Mouse (Mus musculus): ENCODE results near the gene Dll3. TPM values are rescaled to one million over a fixed set of nuclear protein-coding genes. Genes with fewer than 3 reads are reported as not detected.
"Not testable (repeated sequence)": the region's sequence is repeated elsewhere in the genome, so short reads cannot be mapped to it uniquely, and the experiment has no call there.

Dll3 gene
- polyA plus RNA-seq, 1 experiment, result 1.1 TPM

DNA sequence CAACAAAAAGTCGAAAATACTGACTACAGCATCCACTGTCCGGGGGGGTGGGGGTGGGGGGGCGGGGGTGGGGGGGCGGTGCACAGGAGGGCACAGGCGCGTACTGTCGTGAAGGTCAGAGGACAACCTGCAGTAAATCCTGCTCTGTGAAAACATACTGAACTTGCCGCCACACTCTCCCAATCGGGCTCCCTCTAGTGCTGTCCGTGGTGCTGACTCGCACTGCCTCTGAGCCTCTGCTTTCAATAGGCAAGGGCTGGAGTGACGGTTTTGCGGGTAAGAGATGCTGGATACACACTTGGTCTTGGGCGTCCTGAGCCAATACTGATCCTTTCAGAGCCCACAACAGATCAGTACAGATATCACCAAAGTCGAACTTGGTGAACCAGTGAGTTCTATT is 38.3 kb downstream of the Dll3 start:
- Histone ChIP-seq H3K36me3 (ENCODE audit: control insufficient read depth, insufficient read depth, low read length) (no peaks in the 10 kb centered on the region), H3K27me3 (ENCODE audit: control insufficient read depth, insufficient read depth, low read length) (no peaks in the 10 kb centered on the region), H3K4me3 (ENCODE audit: control insufficient read depth, insufficient read depth, low read length) (no peak overlapping the region), H3K4me1 (replicated peaks; ENCODE audit: control insufficient read depth, insufficient read depth, low read length) (peaks cover 4% of the 10 kb centered on the region; the same call in 1 of the 2 replicates), H3K27ac (ENCODE audit: control insufficient read depth, insufficient read depth, low read length) (no peak overlapping the region)
- 4% methylated on average over 15 of the region's 15 CpGs for whole genome bisulfite sequencing
- no peak for TF ChIP-seq CTCF (IDR thresholded peaks at IDR 0.05; ENCODE audit: borderline replicate concordance, control insufficient read depth, extremely low read depth, insufficient read depth, low read length, poor library complexity)
- no peak for TF ChIP-seq POLR2A (IDR thresholded peaks at IDR 0.05; ENCODE audit: control insufficient read depth, extremely low read depth, insufficient read depth, low read length, poor library complexity)
- peak; percentile 66 for DNase-seq

DNA sequence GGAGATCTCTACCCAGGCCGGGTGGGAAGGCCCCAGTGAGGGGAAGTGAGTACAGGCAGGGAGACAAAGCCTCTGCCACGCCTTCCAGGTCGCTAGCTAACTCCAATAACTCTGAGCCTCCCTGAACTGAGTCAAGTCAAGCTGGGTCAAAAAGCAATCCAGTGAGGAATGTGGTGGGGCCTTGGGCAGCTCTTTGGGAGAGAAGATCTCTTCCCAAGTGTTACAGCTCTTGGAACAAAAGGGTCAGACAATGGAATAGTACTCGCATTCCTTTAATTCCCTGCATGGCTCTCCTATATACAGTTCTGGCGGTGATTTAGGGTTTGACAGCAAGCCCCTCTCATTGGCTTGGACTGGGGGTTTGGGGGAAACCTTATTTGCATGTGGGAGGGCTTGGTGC is 39.2 kb downstream of the Dll3 start:
- H3K4me1 ChIP-seq (replicated peaks; ENCODE audit: control insufficient read depth, insufficient read depth, low read length), result no peaks in the 10 kb centered on the region
- no peaks in the 10 kb centered on the region for H3K27me3 ChIP-seq (ENCODE audit: control insufficient read depth, insufficient read depth, low read length)
- no peaks in the 10 kb centered on the region for H3K36me3 ChIP-seq (ENCODE audit: control insufficient read depth, insufficient read depth, low read length)
- H3K4me3 ChIP-seq (ENCODE audit: control insufficient read depth, insufficient read depth, low read length), result no peak overlapping the region
- TF ChIP-seq CTCF (IDR thresholded peaks at IDR 0.05; ENCODE audit: borderline replicate concordance, control insufficient read depth, extremely low read depth, insufficient read depth, low read length, poor library complexity), result no peak
- TF ChIP-seq POLR2A (IDR thresholded peaks at IDR 0.05; ENCODE audit: control insufficient read depth, extremely low read depth, insufficient read depth, low read length, poor library complexity), result no peak
- H3K27ac ChIP-seq (ENCODE audit: control insufficient read depth, insufficient read depth, low read length), result no peak overlapping the region
- 60% methylated on average over 5 of the region's 5 CpGs for WGBS
- DNase-seq, result no peak

- 94% methylated on average over 6 of the region's 6 CpGs for WGBS
- TF ChIP-seq CTCF (IDR thresholded peaks at IDR 0.05; ENCODE audit: borderline replicate concordance, control insufficient read depth, extremely low read depth, insufficient read depth, low read length, poor library complexity) (no peak), POLR2A (IDR thresholded peaks at IDR 0.05; ENCODE audit: control insufficient read depth, extremely low read depth, insufficient read depth, low read length, poor library complexity) (no peak)
- H3K27me3 ChIP-seq (ENCODE audit: control insufficient read depth, insufficient read depth, low read length), result no peaks in the 10 kb centered on the region
- H3K27ac ChIP-seq (ENCODE audit: control insufficient read depth, insufficient read depth, low read length), result no peak overlapping the region
- DNase-seq, result no peak
- H3K4me3 ChIP-seq (ENCODE audit: control insufficient read depth, insufficient read depth, low read length), result no peak overlapping the region
- H3K4me1 ChIP-seq (replicated peaks; ENCODE audit: control insufficient read depth, insufficient read depth, low read length), result no peaks in the 10 kb centered on the region
- no peaks in the 10 kb centered on the region for H3K36me3 ChIP-seq (ENCODE audit: control insufficient read depth, insufficient read depth, low read length)
Measured at GRCm38 (mm10) chr7:28255476-28255875, 46.6 kb downstream of the Dll3 start.

DNA sequence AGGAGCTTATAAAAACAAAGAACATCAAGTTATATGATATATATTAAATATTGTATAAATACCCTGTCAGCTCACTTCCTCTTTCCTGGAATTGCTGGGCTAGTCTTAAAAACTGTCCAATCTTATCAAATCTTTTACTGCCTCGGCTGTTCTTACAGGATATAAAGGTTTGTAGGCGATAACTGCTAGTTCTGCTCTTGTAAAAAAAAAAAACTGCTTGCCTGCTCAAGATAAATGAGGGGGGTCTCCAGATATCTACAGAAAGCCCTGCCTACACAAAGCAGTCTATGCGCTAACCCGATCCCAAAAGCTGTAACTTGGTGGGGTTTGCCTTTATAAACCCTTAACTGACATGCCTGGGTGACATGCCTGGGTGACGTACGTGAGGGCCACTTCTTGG is 47.4 kb downstream of the Dll3 start:
- no peaks in the 10 kb centered on the region for H3K36me3 ChIP-seq (ENCODE audit: control insufficient read depth, insufficient read depth, low read length)
- no peaks in the 10 kb centered on the region for H3K4me1 ChIP-seq (replicated peaks; ENCODE audit: control insufficient read depth, insufficient read depth, low read length)
- no peak overlapping the region for H3K27ac ChIP-seq (ENCODE audit: control insufficient read depth, insufficient read depth, low read length)
- H3K27me3 ChIP-seq (ENCODE audit: control insufficient read depth, insufficient read depth, low read length), result no peaks in the 10 kb centered on the region
- WGBS, result 53% methylated on average over 6 of the region's 6 CpGs
- no peak for DNase-seq
- no peak overlapping the region for H3K4me3 ChIP-seq (ENCODE audit: control insufficient read depth, insufficient read depth, low read length)
- TF ChIP-seq POLR2A (IDR thresholded peaks at IDR 0.05; ENCODE audit: control insufficient read depth, extremely low read depth, insufficient read depth, low read length, poor library complexity) (no peak), CTCF (IDR thresholded peaks at IDR 0.05; ENCODE audit: borderline replicate concordance, control insufficient read depth, extremely low read depth, insufficient read depth, low read length, poor library complexity) (no peak)

DNA sequence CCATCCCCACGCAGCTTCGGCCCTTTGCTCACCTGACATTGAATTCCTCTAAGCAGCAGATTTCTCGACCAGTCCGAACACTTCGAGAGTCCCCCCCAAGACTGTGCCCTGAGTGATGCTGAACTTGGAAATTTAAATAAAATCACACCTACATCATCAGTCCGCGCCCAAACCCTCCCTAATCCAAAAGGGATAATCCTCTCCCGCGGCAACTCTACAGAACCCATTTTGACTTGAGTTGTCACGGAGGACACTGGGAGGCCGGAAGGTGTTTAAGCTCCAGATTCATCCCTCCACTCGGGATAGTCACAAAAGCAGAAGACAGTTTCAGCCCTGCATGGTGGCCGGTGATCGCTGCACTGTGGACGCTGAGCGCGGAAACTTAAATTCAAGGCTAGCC is 50.1 kb downstream of the Dll3 start:
- no peak for DNase-seq
- WGBS, result 94% methylated on average over 17 of the region's 17 CpGs
- TF ChIP-seq POLR2A (IDR thresholded peaks at IDR 0.05; ENCODE audit: control insufficient read depth, extremely low read depth, insufficient read depth, low read length, poor library complexity), result no peak
- TF ChIP-seq CTCF (IDR thresholded peaks at IDR 0.05; ENCODE audit: borderline replicate concordance, control insufficient read depth, extremely low read depth, insufficient read depth, low read length, poor library complexity), result no peak
- H3K27me3 ChIP-seq (ENCODE audit: control insufficient read depth, insufficient read depth, low read length), result no peaks in the 10 kb centered on the region
- H3K36me3 ChIP-seq (ENCODE audit: control insufficient read depth, insufficient read depth, low read length), result no peaks in the 10 kb centered on the region
- H3K4me3 ChIP-seq (ENCODE audit: control insufficient read depth, insufficient read depth, low read length), result no peak overlapping the region
- H3K4me1 ChIP-seq (replicated peaks; ENCODE audit: control insufficient read depth, insufficient read depth, low read length), result no peaks in the 10 kb centered on the region
- H3K27ac ChIP-seq (ENCODE audit: control insufficient read depth, insufficient read depth, low read length), result no peak overlapping the region

GRCm38 (mm10) chr7:28248957-28249356 is 53.1 kb downstream of the Dll3 start:
- Histone ChIP-seq H3K36me3 (ENCODE audit: control insufficient read depth, insufficient read depth, low read length) (no peaks in the 10 kb centered on the region), H3K4me1 (replicated peaks; ENCODE audit: control insufficient read depth, insufficient read depth, low read length) (no peaks in the 10 kb centered on the region), H3K27ac (ENCODE audit: control insufficient read depth, insufficient read depth, low read length) (no peak overlapping the region), H3K4me3 (ENCODE audit: control insufficient read depth, insufficient read depth, low read length) (no peak overlapping the region), H3K27me3 (ENCODE audit: control insufficient read depth, insufficient read depth, low read length) (no peaks in the 10 kb centered on the region)
- WGBS, result 96% methylated on average over 3 of the region's 3 CpGs
- DNase-seq, result no peak
- TF ChIP-seq CTCF (IDR thresholded peaks at IDR 0.05; ENCODE audit: borderline replicate concordance, control insufficient read depth, extremely low read depth, insufficient read depth, low read length, poor library complexity), result no peak
- no peak for TF ChIP-seq POLR2A (IDR thresholded peaks at IDR 0.05; ENCODE audit: control insufficient read depth, extremely low read depth, insufficient read depth, low read length, poor library complexity)

DNA sequence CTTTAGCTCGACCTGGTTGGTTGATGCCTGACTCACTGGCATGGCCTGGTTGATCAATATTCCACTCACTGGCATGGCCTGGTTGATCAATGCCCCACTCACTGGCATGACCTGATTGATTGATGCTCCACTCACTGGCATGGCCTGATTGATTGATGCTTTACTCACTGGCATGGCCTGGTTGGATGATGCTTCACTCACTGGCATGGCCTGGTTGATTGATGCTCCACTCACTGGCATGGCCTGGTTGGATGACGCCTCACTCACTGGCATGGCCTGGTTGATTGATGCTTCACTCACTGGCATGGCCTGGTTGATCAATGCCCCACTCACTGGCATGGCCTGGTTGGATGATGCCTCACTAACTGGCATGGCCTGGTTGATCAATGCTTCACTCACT is 58.1 kb downstream of the Dll3 start:
- H3K4me1 ChIP-seq (replicated peaks; ENCODE audit: control insufficient read depth, insufficient read depth, low read length); H3K36me3 ChIP-seq (ENCODE audit: control insufficient read depth, insufficient read depth, low read length); H3K27me3 ChIP-seq (ENCODE audit: control insufficient read depth, insufficient read depth, low read length); H3K27ac ChIP-seq (ENCODE audit: control insufficient read depth, insufficient read depth, low read length); DNase-seq; H3K4me3 ChIP-seq (ENCODE audit: control insufficient read depth, insufficient read depth, low read length): not testable (repeated sequence)
- 83% methylated on average over 2 of the region's 2 CpGs for WGBS

Other genes starting within 250 kb of the Dll3 start
- 296 and 318 TPM in 2 replicates for gene Fcgbp, start 231.0 kb downstream of the Dll3 start, polyA plus RNA-seq (2012; rRNA removed)
- 0.99 and 1.0 TPM in 2 replicates for gene 9530053A07Rik, start 172.8 kb downstream of the Dll3 start, polyA plus RNA-seq (2012; rRNA removed)
- 72.4 and 91.4 TPM in 2 replicates for gene Fbl, start 132.5 kb downstream of the Dll3 start, polyA plus RNA-seq (2012; rRNA removed)
- gene Dyrk1b, start 122.8 kb downstream of the Dll3 start, polyA plus RNA-seq (2012; rRNA removed), result 126 and 145 TPM in 2 replicates
- 4.6 and 5.8 TPM in 2 replicates for gene Eid2, start 34.4 kb downstream of the Dll3 start, polyA plus RNA-seq (2012; rRNA removed)
- gene Eid2b, start 24.5 kb downstream of the Dll3 start, polyA plus RNA-seq (2012; rRNA removed), result 8.7 and 11.8 TPM in 2 replicates
- 0.24 TPM in 1 of 2 replicates, not detected in the other for gene Selenov, start 11.1 kb downstream of the Dll3 start, polyA plus RNA-seq (2012; rRNA removed)
- 100 and 102 TPM in 2 replicates for gene Timm50, start 9.8 kb upstream of the Dll3 start, polyA plus RNA-seq (2012; rRNA removed)
- gene Supt5, start 36.5 kb upstream of the Dll3 start, polyA plus RNA-seq (2012; rRNA removed), result 241 and 245 TPM in 2 replicates
- gene Rps16, start 48.4 kb upstream of the Dll3 start, polyA plus RNA-seq (2012; rRNA removed), result 1,733 and 1,891 TPM in 2 replicates
- 187 and 211 TPM in 2 replicates for gene Plekhg2, start 70.4 kb upstream of the Dll3 start, polyA plus RNA-seq (2012; rRNA removed)
- 152 and 159 TPM in 2 replicates for gene Zfp36, start 78.0 kb upstream of the Dll3 start, polyA plus RNA-seq (2012; rRNA removed)
- 56.0 and 65.3 TPM in 2 replicates for gene Med29, start 90.5 kb upstream of the Dll3 start, polyA plus RNA-seq (2012; rRNA removed)
- 146 and 182 TPM in 2 replicates for gene Paf1, start 90.7 kb upstream of the Dll3 start, polyA plus RNA-seq (2012; rRNA removed)
- 180 and 194 TPM in 2 replicates for gene Gmfg, start 135.2 kb upstream of the Dll3 start, polyA plus RNA-seq (2012; rRNA removed)
- 7.6 and 9.1 TPM in 2 replicates for gene Lrfn1, start 149.7 kb upstream of the Dll3 start, polyA plus RNA-seq (2012; rRNA removed)
- gene Ifnl2, start 208.2 kb upstream of the Dll3 start, polyA plus RNA-seq (2012; rRNA removed), result 0.59 and 0.77 TPM in 2 replicates
- 0.37 and 0.78 TPM in 2 replicates for gene Ifnl3, start 220.6 kb upstream of the Dll3 start, polyA plus RNA-seq (2012; rRNA removed)
- 2.1 and 2.4 TPM in 2 replicates for gene Sycn, start 238.6 kb upstream of the Dll3 start, polyA plus RNA-seq (2012; rRNA removed)
- gene Nccrp1, start 245.0 kb upstream of the Dll3 start, polyA plus RNA-seq (2012; rRNA removed), result 1.4 TPM in 2 replicates